Mouse (Mus musculus) left cerebral cortex, postnatal 4 days (tissue): ENCODE data around the gene 3110009E18Rik. TPM values are rescaled to one million over a fixed set of nuclear protein-coding genes. Genes with fewer than 3 reads are reported as not detected.

Experiments
- DNase-seq: peaks from one replicate; pipeline ENCODE4 v3.0.0-alpha.2; 2022
- intact Hi-C: fragments of 180-260 bp; cut with DNase I; formaldehyde crosslinking; loops from one replicate; pipeline ENCODE4 v1.15.1; 2025
- total RNA-seq, 2 experiments: library from RNA; stranded (reverse); gene quantifications; 2 replicates each; pipeline ENCODE4 v1.2.3; 2021

Gene 3110009E18Rik
- total RNA-seq, 2 experiments from 2014 or later, result 11.2 to 11.8 TPM

GRCm38 (mm10) chr1:120236424-120236823 is 115.4 kb downstream of the 3110009E18Rik start:
- no peak for DNase-seq
- intact Hi-C loops, result no loop called here

- no peak for DNase-seq
- intact Hi-C loops, result no loop called here
Measured at GRCm38 (mm10) chr1:120237068-120237467, 116.1 kb downstream of the 3110009E18Rik start.

Other genes with a start within 250 kb of the 3110009E18Rik start
- gene Tmem177, start 208.0 kb upstream of the 3110009E18Rik start, total RNA-seq, result 1 to 10 TPM; 7.6 to 7.7 TPM
- gene Cfap221, start 124.0 kb upstream of the 3110009E18Rik start, total RNA-seq, result under 1 TPM; 0.36 to 0.44 TPM
- 1 to 10 TPM in 1 of 2 experiments, under 1 TPM in 1; 0.96 to 1.2 TPM for gene Sctr, start 114.3 kb upstream of the 3110009E18Rik start, total RNA-seq
- 1 to 10 TPM; 1.4 to 1.8 TPM for gene Tmem37, start 47.1 kb upstream of the 3110009E18Rik start, total RNA-seq
- gene Dbi, start 109 bp upstream of the 3110009E18Rik start, total RNA-seq, result 100 to 1,000 TPM; 335 to 344 TPM
- gene Steap3, start 151.5 kb downstream of the 3110009E18Rik start, total RNA-seq, result 1 to 10 TPM; 4.2 to 6.1 TPM
- gene C1ql2, start 219.4 kb downstream of the 3110009E18Rik start, total RNA-seq, result 1 to 10 TPM in 1 of 2 experiments, under 1 TPM in 1; 0.50 to 1.3 TPM